Mouse (Mus musculus) forebrain, embryonic 16.5 days (tissue): ENCODE data around the gene Adcy5. TPM values are rescaled to one million over a fixed set of nuclear protein-coding genes. Genes with fewer than 3 reads are reported as not detected.
A peak's percentile ranks its signal among the peaks of the same experiment; 100 is the strongest.

ENCODE experiments used
- ATAC-seq: fragments of 200-750 bp; cut with Nextera tagmentation; 2 replicates; pipeline ENCODE4 v1.8.0; 2017; ENCODE audit warnings: mild to moderate bottlenecking, moderate library complexity
- H3K27ac ChIP-seq: fragments of 300-500 bp; sonication (generic); 2 replicates; pipeline ENCODE4 v1.5.1; 2014; ENCODE audit warnings: low read length, control low read depth
- H3K27me3 ChIP-seq: fragments of 300-500 bp; sonication (generic); replicated peaks from 2 replicates; pipeline ENCODE4 v1.6.1; 2014; ENCODE audit warnings: low read length; ENCODE audit not compliant: control insufficient read depth, insufficient read depth
- H3K36me3 ChIP-seq: fragments of 300-500 bp; sonication (generic); 2 replicates; pipeline ENCODE4 v1.6.1; 2014; ENCODE audit not compliant: control insufficient read depth, insufficient read depth
- H3K4me1 ChIP-seq: fragments of 300-500 bp; sonication (generic); replicated peaks from 2 replicates; pipeline ENCODE4 v1.6.1; 2014; ENCODE audit warnings: low read length; ENCODE audit not compliant: control insufficient read depth, insufficient read depth
- H3K4me2 ChIP-seq: fragments of 300-500 bp; sonication (generic); 2 replicates; pipeline ENCODE4 v1.6.1; 2014; ENCODE audit warnings: mild to moderate bottlenecking, low read length, control low read depth
- H3K4me3 ChIP-seq: fragments of 300-500 bp; sonication (generic); replicated peaks from 2 replicates; pipeline ENCODE4 v1.5.1; 2014; ENCODE audit warnings: mild to moderate bottlenecking, low read length, control low read depth
- H3K9ac ChIP-seq: fragments of 300-500 bp; sonication (generic); replicated peaks from 2 replicates; pipeline ENCODE4 v1.6.1; 2014; ENCODE audit warnings: low read depth, low read length, control low read depth
- H3K9me3 ChIP-seq: fragments of 300-500 bp; sonication (generic); 2 replicates; pipeline ENCODE4 v1.6.1; 2016; ENCODE audit warnings: low read length; ENCODE audit not compliant: control insufficient read depth
- WGBS: fragments of 180-500 bp; shearing (Covaris S2); extraction: QIAGEN DNeasy Blood & Tissue Kit; methylation state at CpG from one replicate; pipeline ENCODE4 v1.1.7; 2014; 5-methylcytosine and 5-hydroxymethylcytosine counted together
- polyA plus RNA-seq: library from polyadenylated mRNA; unstranded; fragments of >200 nt; fragmentation: Nextera tagmentation; extraction: Ambion mirVana; gene quantifications from 2 replicates; pipeline ENCODE4 v1.2.1, GENCODE M21; 2015

The Adcy5 gene
- polyA plus RNA-seq, 1 experiment from 2014 or later, result 6.8 TPM

DNA sequence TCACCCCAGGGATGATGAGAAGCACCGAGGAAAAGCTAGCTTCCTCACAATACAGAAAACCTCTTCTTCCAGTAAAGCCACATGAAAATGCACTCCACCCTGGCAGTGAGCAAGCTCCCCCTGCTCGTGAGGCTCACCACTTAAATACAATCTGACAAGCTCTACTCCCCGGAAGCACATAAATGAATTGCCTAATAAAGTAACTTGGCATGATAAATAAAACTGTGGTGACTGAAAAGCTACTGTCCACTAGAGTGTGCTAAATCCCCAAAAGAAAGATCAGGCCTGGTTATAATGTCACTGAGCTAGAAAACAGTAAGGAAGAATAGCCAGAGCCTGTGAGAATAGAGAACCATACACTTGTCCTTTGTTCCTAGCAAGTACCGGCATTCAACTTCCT lies 164.7 kb downstream of the Adcy5 start:
- Histone ChIP-seq H3K4me3 (no peak overlapping the region), H3K4me2 (no peak overlapping the region), H3K36me3 (no peaks in the 10 kb centered on the region), H3K27ac (no peak overlapping the region), H3K27me3 (no peaks in the 10 kb centered on the region), H3K9ac (no peak overlapping the region), H3K4me1 (peaks cover 9% of the 10 kb centered on the region), H3K9me3 (no peaks in the 10 kb centered on the region)
- WGBS, result 20% methylated on average over 4 of the region's 4 CpGs
- ATAC-seq, result peak; percentile 82

GRCm38 (mm10) chr16:35319773-35320172 lies 165.1 kb downstream of the Adcy5 start:
- H3K4me2 ChIP-seq, result no peak overlapping the region
- H3K27me3 ChIP-seq, result no peaks in the 10 kb centered on the region
- H3K36me3 ChIP-seq, result no peaks in the 10 kb centered on the region
- no peak overlapping the region for H3K4me3 ChIP-seq
- H3K27ac ChIP-seq, result no peak overlapping the region
- ATAC-seq, result peak; percentile 43; the same call in 1 of the 2 replicates
- H3K9ac ChIP-seq, result no peak overlapping the region
- H3K9me3 ChIP-seq, result no peaks in the 10 kb centered on the region
- H3K4me1 ChIP-seq, result peaks cover 6% of the 10 kb centered on the region
- 58% methylated on average over 2 of the region's 2 CpGs for WGBS

GRCm38 (mm10) chr16:35330451-35330850 lies 175.8 kb downstream of the Adcy5 start:
- WGBS, result 2% methylated on average over 1 of the region's 1 CpGs
- H3K9ac ChIP-seq, result no peak overlapping the region
- no peak for ATAC-seq
- no peaks in the 10 kb centered on the region for H3K4me1 ChIP-seq
- H3K27ac ChIP-seq, result no peak overlapping the region
- no peaks in the 10 kb centered on the region for H3K27me3 ChIP-seq
- H3K36me3 ChIP-seq, result no peaks in the 10 kb centered on the region
- H3K4me3 ChIP-seq, result no peak overlapping the region
- H3K9me3 ChIP-seq, result no peaks in the 10 kb centered on the region
- H3K4me2 ChIP-seq, result no peak overlapping the region

Other genes with a start within 250 kb of the Adcy5 start
- 39.1 and 39.8 TPM in 2 replicates for gene Hacd2, start 132.4 kb upstream of the Adcy5 start, polyA plus RNA-seq
- 41.8 and 44.2 TPM in 2 replicates for gene Sec22a, start 209.0 kb downstream of the Adcy5 start, polyA plus RNA-seq